Comparison of ENCODE assay signal across 19 mouse cellular contexts in genomic region chr7:82949372-82949771, GRCm38 (mm10).
"Had no signal": no experiment of that assay in that cellular context is flagged by ENCODE, and none has a peak within 500 bp of the region (broad histone marks: within the 10 kb centered on the region; RNA-seq: fewer than 3 reads in every experiment).

No protein-coding gene starts in this region.

- H3K36me3 ChIP-seq: liver, embryonic 13.5 days; liver, embryonic 15.5 days; lung, embryonic 15.5 days; midbrain, embryonic 12.5 days; neural tube, embryonic 13.5 days; stomach, embryonic 15.5 days had no signal

- H3K4me1 ChIP-seq: liver, embryonic 13.5 days; liver, embryonic 15.5 days; lung, embryonic 15.5 days; megakaryocyte, embryonic 14.5 days; midbrain, embryonic 12.5 days; neural tube, embryonic 13.5 days; stomach, embryonic 15.5 days had no signal

- ATAC-seq: liver, postnatal 0 days; lung, postnatal 0 days; midbrain, embryonic 16.5 days had no signal

- H3K9me3 ChIP-seq: liver, embryonic 13.5 days; liver, embryonic 15.5 days; lung, embryonic 15.5 days; megakaryocyte, embryonic 14.5 days; midbrain, embryonic 12.5 days; neural tube, embryonic 13.5 days; stomach, embryonic 15.5 days had no signal

- H3K4me2 ChIP-seq: liver, embryonic 13.5 days; liver, embryonic 15.5 days; lung, embryonic 15.5 days; midbrain, embryonic 12.5 days; neural tube, embryonic 13.5 days; stomach, embryonic 15.5 days had no signal

- H3K9ac ChIP-seq: liver, embryonic 13.5 days; liver, embryonic 15.5 days; liver, postnatal 0 days; lung, embryonic 15.5 days; midbrain, embryonic 12.5 days; neural tube, embryonic 13.5 days; stomach, embryonic 15.5 days had no signal

- H3K27me3 ChIP-seq: liver, embryonic 13.5 days; liver, embryonic 15.5 days; lung, embryonic 15.5 days; megakaryocyte, embryonic 14.5 days; midbrain, embryonic 12.5 days; neural tube, embryonic 13.5 days; stomach, embryonic 15.5 days had no signal

- H3K27ac ChIP-seq: liver, embryonic 13.5 days; liver, embryonic 15.5 days; lung, embryonic 15.5 days; macrophage; midbrain, embryonic 12.5 days; neural tube, embryonic 13.5 days; stomach, embryonic 15.5 days; stomach, postnatal 0 days had no signal

- H3K4me3 ChIP-seq: liver, embryonic 13.5 days; liver, embryonic 15.5 days; lung, embryonic 15.5 days; megakaryocyte, embryonic 14.5 days; midbrain, embryonic 12.5 days; neural tube, embryonic 13.5 days; stomach, embryonic 15.5 days had no signal

- DNase-seq: liver, embryonic 13.5 days; liver, postnatal 0 days; lung, adult 2 months; lung, postnatal 14 days; lung, postnatal 36 days; right cerebral cortex, postnatal 14 days; thymus, adult 2 months; thymus, postnatal 25 days; thymus, postnatal 4 days had no signal
